Comparison of ENCODE assay signal across 15 mouse cellular contexts in the genomic region with DNA sequence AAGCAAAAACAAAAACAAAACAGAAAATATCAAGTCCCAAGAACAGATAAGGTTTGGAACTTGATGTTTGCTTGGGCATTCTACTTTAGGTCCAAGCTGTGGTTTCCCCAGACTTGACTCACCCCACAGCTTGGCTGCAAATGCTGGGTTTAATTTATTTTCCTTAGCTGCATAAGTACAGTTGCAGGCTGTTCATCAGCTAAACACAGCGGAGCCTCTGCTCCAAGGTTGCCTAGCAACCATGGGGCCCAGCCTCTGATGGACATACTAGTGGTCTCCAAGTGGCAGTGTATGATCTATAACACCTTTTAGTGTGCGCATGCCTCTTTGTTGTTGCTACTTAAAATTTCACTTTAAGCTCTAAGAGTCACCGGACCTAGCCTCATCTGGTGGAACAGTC. TPM values are rescaled to one million over a fixed set of nuclear protein-coding genes. Genes with fewer than 3 reads are reported as not detected.
DNase-seq lines count a peak whose midpoint lies in the region; ATAC-seq and TF ChIP-seq lines count a peak whose summit lies in the region.
"Had no signal": no experiment of that assay in that cellular context is flagged by ENCODE, and none has a peak within 500 bp of the region (broad histone marks: within the 10 kb centered on the region; RNA-seq: fewer than 3 reads in every experiment).

No protein-coding gene starts in this region.

- intact Hi-C loops in gastrocnemius, adult 2 months (cut with DNase I): no loop called here

- no peaks in the 10 kb centered on the region for H3K36me3 ChIP-seq in hindbrain, embryonic 12.5 days
- H3K36me3 ChIP-seq in midbrain, embryonic 14.5 days (ENCODE audit: control insufficient read depth, insufficient read depth, low read length): no peaks in the 10 kb centered on the region
- H3K36me3 ChIP-seq: limb, embryonic 13.5 days had no signal

- DNase-seq in embryo, embryonic 10 days (ENCODE audit: low spot score): peak; percentile 58
- DNase-seq in embryo, embryonic 9.5 days (ENCODE audit: extremely low spot score): no peak
- DNase-seq in embryo, embryonic 11 days: peak; percentile 66
- DNase-seq in midbrain, embryonic 14.5 days: peak; percentile 84
- no peak for DNase-seq in gastrocnemius, adult 2 months
- no peak for DNase-seq in frontal cortex, postnatal 10 days (ENCODE audit: low spot score in 2 of 2)
- DNase-seq in frontal cortex, adult 2 months (ENCODE audit: extremely low spot score in 1 of 2, low spot score in 1 of 2): no peak
- DNase-seq: cerebellum, postnatal 36 days; layer of hippocampus, adult 9-11 months; lung, postnatal 10 days; right cerebral cortex, postnatal 25 days had no signal

- no peak overlapping the region for H3K4me3 ChIP-seq in hindbrain, embryonic 12.5 days
- H3K4me3 ChIP-seq in midbrain, embryonic 14.5 days (replicated peaks; ENCODE audit: low read depth, low read length): no peak overlapping the region
- no peak overlapping the region for H3K4me3 ChIP-seq in gastrocnemius, adult 2 months
- H3K4me3 ChIP-seq: limb, embryonic 13.5 days; myocyte had no signal

- ATAC-seq in hindbrain, embryonic 12.5 days (ENCODE audit: low FRiP score): no peak
- no peak for ATAC-seq in midbrain, embryonic 14.5 days (ENCODE audit: low FRiP score, low TSS enrichment)

- H3K4me2 ChIP-seq in hindbrain, embryonic 12.5 days (replicated peaks): no peak overlapping the region
- H3K4me2 ChIP-seq in midbrain, embryonic 14.5 days (ENCODE audit: low read length): no peak overlapping the region
- H3K4me2 ChIP-seq: limb, embryonic 13.5 days had no signal

- TF ChIP-seq CTCF in gastrocnemius, adult 2 months (IDR thresholded peaks at IDR 0.05): no peak

- no peaks in the 10 kb centered on the region for H3K27me3 ChIP-seq in hindbrain, embryonic 12.5 days
- H3K27me3 ChIP-seq in midbrain, embryonic 14.5 days (ENCODE audit: control insufficient read depth, insufficient read depth, low read length): no peaks in the 10 kb centered on the region
- H3K27me3 ChIP-seq: limb, embryonic 13.5 days had no signal

- H3K9ac ChIP-seq in hindbrain, embryonic 12.5 days: no peak overlapping the region
- no peak overlapping the region for H3K9ac ChIP-seq in midbrain, embryonic 14.5 days (replicated peaks; ENCODE audit: low read length)
- H3K9ac ChIP-seq: limb, embryonic 13.5 days had no signal

- H3K27ac ChIP-seq in hindbrain, embryonic 12.5 days: peak overlapping the region; percentile 62
- peak overlapping the region; percentile 73 for H3K27ac ChIP-seq in midbrain, embryonic 14.5 days (replicated peaks; ENCODE audit: low read depth, low read length)
- no peak overlapping the region for H3K27ac ChIP-seq in gastrocnemius, adult 2 months
- H3K27ac ChIP-seq: limb, embryonic 13.5 days had no signal

- peaks cover 38% of the 10 kb centered on the region for H3K4me1 ChIP-seq in hindbrain, embryonic 12.5 days
- H3K4me1 ChIP-seq in midbrain, embryonic 14.5 days (ENCODE audit: control insufficient read depth, insufficient read depth, low read length): peaks cover 35% of the 10 kb centered on the region

- WGBS in hindbrain, embryonic 12.5 days: 48% methylated on average over 3 of the region's 3 CpGs
- 30% methylated on average over 3 of the region's 3 CpGs for WGBS in midbrain, embryonic 14.5 days

- no peaks in the 10 kb centered on the region for H3K9me3 ChIP-seq in hindbrain, embryonic 12.5 days (replicated peaks)
- no peaks in the 10 kb centered on the region for H3K9me3 ChIP-seq in midbrain, embryonic 14.5 days (ENCODE audit: control insufficient read depth, low read length)
- H3K9me3 ChIP-seq: limb, embryonic 13.5 days had no signal

RNA-seq across cellular contexts. Expression of gene Gast, which starts 1.5 kb away (rescaled TPM):
- 0.89 TPM in 1 of 2 replicates, not detected in the other for polyA plus RNA-seq in hindbrain, embryonic 12.5 days (2016; fragmentation: Nextera tagmentation; extraction: Ambion mirVana)
- 0.93 and 1.3 TPM in 2 replicates for polyA plus RNA-seq in midbrain, embryonic 14.5 days (2014; fragmentation: Nextera tagmentation; extraction: Ambion mirVana)
- total RNA-seq in gastrocnemius, adult 2 months (2021): not detected
- not detected in 2 replicates for polyA plus RNA-seq in frontal cortex, adult 2 months (2012; rRNA removed)
- total RNA-seq: hematopoietic stem cell, adult 5-6 weeks had no signal
- polyA plus RNA-seq: limb, embryonic 13.5 days; myocyte had no signal

RNA-seq across cellular contexts. Expression of gene Eif1, which starts 16.0 kb away (rescaled TPM):
- polyA plus RNA-seq in hindbrain, embryonic 12.5 days (2016; fragmentation: Nextera tagmentation; extraction: Ambion mirVana): 1,343 and 1,447 TPM in 2 replicates
- polyA plus RNA-seq in midbrain, embryonic 14.5 days (2014; fragmentation: Nextera tagmentation; extraction: Ambion mirVana): 1,318 and 1,476 TPM in 2 replicates
- 1,000 to 10,000 TPM; 1,442 to 1,567 TPM for total RNA-seq in gastrocnemius, adult 2 months (2021)
- polyA plus RNA-seq in frontal cortex, adult 2 months (2012; rRNA removed): 510 and 517 TPM in 2 replicates

RNA-seq across cellular contexts. Expression of gene Hap1, which starts 20.2 kb away (rescaled TPM):
- 53.7 and 58.0 TPM in 2 replicates for polyA plus RNA-seq in hindbrain, embryonic 12.5 days (2016; fragmentation: Nextera tagmentation; extraction: Ambion mirVana)
- 108 and 170 TPM in 2 replicates for polyA plus RNA-seq in midbrain, embryonic 14.5 days (2014; fragmentation: Nextera tagmentation; extraction: Ambion mirVana)
- total RNA-seq in gastrocnemius, adult 2 months (2021): under 1 TPM in 1 of 2 experiments, not detected in 1; 0.14 TPM
- polyA plus RNA-seq in frontal cortex, adult 2 months (2012; rRNA removed): 251 and 269 TPM in 2 replicates
- total RNA-seq: hematopoietic stem cell, adult 5-6 weeks had no signal

Comparison
In these comparisons a context has a peak if more than half of its experiments do, and no peak if none do; other contexts are left out.
1. DNase-seq: peak in embryo, embryonic 10 days (single experiment), embryo, embryonic 11 days (single experiment) and midbrain, embryonic 14.5 days (single experiment); none in embryo, embryonic 9.5 days (single experiment), gastrocnemius, adult 2 months (single experiment), frontal cortex, postnatal 10 days (0 of 2) and frontal cortex, adult 2 months (0 of 2).